Mouse (Mus musculus) testis, adult 2 months (tissue): Measurements from ENCODE around the gene Col18a1.

ENCODE experiments used
- CTCF ChIP-seq: fragments of 200-500 bp; IDR thresholded peaks from 2 replicates; pipeline ENCODE4 v1.5.1; 2012; ENCODE audit warnings: low read depth, mild to moderate bottlenecking, inconsistent platforms, low read length, moderate library complexity; ENCODE audit not compliant: control insufficient read depth, insufficient read depth, insufficient replicate concordance
- POLR2A ChIP-seq: fragments of 200-500 bp; IDR thresholded peaks from 2 replicates; pipeline ENCODE4 v1.6.1; 2012; ENCODE audit warnings: low read depth, mild to moderate bottlenecking, inconsistent platforms, low read length, moderate library complexity; ENCODE audit not compliant: control insufficient read depth

GRCm38 (mm10) chr10:77028782-77029296 lies 137.5 kb downstream of the Col18a1 start:
- TF ChIP-seq CTCF (no peak), POLR2A (no peak)
